Mouse (Mus musculus) lung, postnatal 0 days (tissue): Measurements from ENCODE around the gene Thrap3. TPM values are rescaled to one million over a fixed set of nuclear protein-coding genes. Genes with fewer than 3 reads are reported as not detected.

Source experiments
- ATAC-seq: fragments of 200-750 bp; cut with Nextera tagmentation; 2 replicates; pipeline ENCODE4 v1.8.0; 2017; ENCODE audit warnings: moderate library complexity
- DNase-seq: peaks from one replicate; pipeline ENCODE4 v3.0.0-alpha.2; 2016; ENCODE audit warnings: low spot score
- H3K27ac ChIP-seq: fragments of 300-500 bp; sonication (generic); 2 replicates; pipeline ENCODE4 v1.5.1; 2014; ENCODE audit warnings: antibody characterized with exemption, mild to moderate bottlenecking, low read length, mixed read lengths
- H3K27me3 ChIP-seq: fragments of 300-500 bp; sonication (generic); replicated peaks from 2 replicates; pipeline ENCODE4 v1.6.1; 2014; ENCODE audit warnings: low read length, mixed read lengths; ENCODE audit not compliant: insufficient read depth
- H3K36me3 ChIP-seq: fragments of 300-500 bp; sonication (generic); 2 replicates; pipeline ENCODE4 v1.6.1; 2014; ENCODE audit warnings: low read length, mixed read lengths; ENCODE audit not compliant: insufficient read depth
- H3K4me1 ChIP-seq: fragments of 300-500 bp; sonication (generic); 2 replicates; pipeline ENCODE4 v1.6.1; 2014; ENCODE audit warnings: antibody characterized with exemption, low read depth, low read length, mixed read lengths; ENCODE audit not compliant: insufficient read depth
- H3K4me2 ChIP-seq: fragments of 300-500 bp; sonication (generic); replicated peaks from 2 replicates; pipeline ENCODE4 v1.6.1; 2014; ENCODE audit warnings: low read depth, mild to moderate bottlenecking, low read length, moderate library complexity, mixed read lengths
- H3K4me3 ChIP-seq: fragments of 300-500 bp; sonication (generic); 2 replicates; pipeline ENCODE4 v1.5.1; 2014; ENCODE audit warnings: low read depth, low read length
- H3K9ac ChIP-seq: fragments of 300-500 bp; sonication (generic); replicated peaks from 2 replicates; pipeline ENCODE4 v1.6.1; 2014; ENCODE audit warnings: low read depth, mild to moderate bottlenecking
- H3K9me3 ChIP-seq: fragments of 300-500 bp; sonication (generic); 2 replicates; pipeline ENCODE4 v1.6.1; 2016; ENCODE audit warnings: low read length, mixed read lengths
- CTCF ChIP-seq: IDR thresholded peaks from 2 replicates; pipeline ENCODE4 v1.5.1; 2016; ENCODE audit warnings: antibody characterized with exemption, mild to moderate bottlenecking
- EP300 ChIP-seq: IDR thresholded peaks from 2 replicates; pipeline ENCODE4 v1.6.1; 2016; ENCODE audit warnings: antibody characterized with exemption, mild to moderate bottlenecking, control low read depth
- WGBS: fragments of 180-500 bp; shearing (Covaris S2); extraction: QIAGEN DNeasy Blood & Tissue Kit; methylation state at CpG from one replicate; pipeline ENCODE4 v1.1.7; 2014; 5-methylcytosine and 5-hydroxymethylcytosine counted together
- polyA plus RNA-seq: library from polyadenylated mRNA; unstranded; fragments of >200 nt; fragmentation: Nextera tagmentation; extraction: Ambion mirVana; gene quantifications from 2 replicates; pipeline ENCODE4 v1.2.1, GENCODE M21; 2015

Gene Thrap3
- polyA plus RNA-seq, 1 experiment from 2014 or later, result 98.6 TPM

DNA sequence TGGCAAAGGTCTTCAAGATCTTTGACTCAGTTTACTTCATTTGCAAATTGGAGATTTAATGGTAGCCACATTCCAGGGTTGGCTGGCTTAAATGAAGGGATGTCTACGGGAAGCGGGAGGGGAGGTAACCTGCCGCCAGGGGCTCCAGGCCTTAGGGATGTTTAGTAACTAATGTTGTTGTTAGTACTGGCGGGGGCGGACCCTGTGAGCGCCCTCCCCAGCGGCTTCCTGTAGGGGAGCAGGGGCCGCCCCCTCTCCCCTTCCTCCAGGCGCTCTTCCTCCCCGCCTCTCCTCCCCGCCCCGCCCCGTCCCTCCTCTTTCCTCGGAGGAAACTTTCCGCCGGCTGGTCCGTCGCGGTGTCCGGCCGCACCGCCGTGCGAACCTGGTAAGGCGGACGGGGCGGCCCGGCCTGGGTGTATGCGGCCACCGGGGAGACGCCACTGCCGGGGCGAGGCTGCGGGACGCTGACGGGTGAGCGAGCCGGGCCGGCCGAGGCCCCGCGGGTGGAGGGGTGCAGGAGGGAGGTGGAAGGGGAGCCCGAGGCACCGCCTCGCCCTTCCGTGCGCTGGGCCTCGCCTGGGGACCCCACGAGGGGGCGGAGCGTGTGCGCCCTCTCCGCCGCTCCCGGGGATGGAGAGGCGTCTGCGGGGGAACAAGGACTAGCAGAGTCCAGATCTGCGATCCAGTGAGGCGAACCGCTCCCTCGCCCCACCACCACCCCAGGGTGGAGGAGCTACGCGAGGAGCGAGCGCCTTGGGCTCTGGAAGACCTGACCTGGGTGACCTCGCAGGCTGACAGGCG lies 54.2 kb downstream of the Thrap3 start:
- Histone ChIP-seq H3K4me3 (peak overlapping the region; percentile 57), H3K9ac (peak overlapping the region; percentile 67), H3K27me3 (no peaks in the 10 kb centered on the region), H3K4me1 (peaks cover 22% of the 10 kb centered on the region; the same call in 1 of the 2 replicates), H3K27ac (peak overlapping the region; percentile 93), H3K36me3 (0 out of 2 replicates have a peak, but pooled peaks cover 6% of the 10 kb centered on the region), H3K9me3 (no peaks in the 10 kb centered on the region), H3K4me2 (peak overlapping the region; percentile 78)
- WGBS, result 2% methylated on average over 33 of the region's 67 CpGs
- TF ChIP-seq CTCF (peak; percentile 48), EP300 (peak; percentile 70)
- peak; percentile 81 for ATAC-seq
- peak; percentile 96 for DNase-seq

DNA sequence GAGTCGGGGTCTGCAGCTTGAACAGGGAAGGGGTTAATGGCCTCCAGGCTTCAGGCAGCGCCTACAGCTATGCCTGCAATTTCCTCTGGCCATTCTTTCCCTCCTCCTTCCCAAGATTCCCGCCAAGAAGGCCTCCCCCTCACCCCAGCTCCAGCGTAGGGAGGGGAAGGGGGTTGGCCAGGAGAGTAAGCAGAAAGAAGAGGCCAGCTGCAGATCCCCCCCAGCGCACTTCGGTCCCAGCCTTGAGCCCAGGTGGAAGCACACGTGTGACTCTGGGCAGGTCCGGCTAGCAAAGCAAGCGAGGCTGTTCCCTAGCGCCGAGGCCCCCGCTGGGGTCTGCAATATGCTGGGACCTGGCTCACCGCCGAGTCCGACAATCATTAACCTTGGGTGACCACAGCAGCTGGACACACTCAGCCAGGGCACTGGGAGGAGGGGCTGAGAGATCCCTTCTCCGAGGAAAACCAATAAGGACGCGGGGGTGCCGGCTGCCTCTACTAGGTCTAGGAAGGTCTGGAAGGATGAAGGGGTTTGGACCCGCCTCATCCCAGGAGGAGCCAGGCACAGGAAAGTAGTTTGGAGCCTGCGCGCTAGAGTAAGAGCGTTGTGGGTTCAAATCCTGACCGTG lies 54.9 kb downstream of the Thrap3 start, which contains the start of gene Eva1b:
TSS of gene Eva1b (plus strand) at position 212 of the 628 bp plus-strand sequence.
- TF ChIP-seq CTCF (no peak), EP300 (no peak)
- peak within 1 kb of the TSS; percentile 67 for H3K9ac ChIP-seq
- 0 out of 2 replicates have a peak, but pooled peaks cover 3% of the 10 kb centered on the region for H3K36me3 ChIP-seq
- peak; percentile 79 for ATAC-seq
- H3K4me1 ChIP-seq, result peaks cover 22% of the 10 kb centered on the region; the same call in 1 of the 2 replicates
- peak within 1 kb of the TSS; percentile 57 for H3K4me3 ChIP-seq
- no peaks in the 10 kb centered on the region for H3K27me3 ChIP-seq
- H3K27ac ChIP-seq, result peak within 1 kb of the TSS; percentile 93
- 6% methylated on average over 23 of the region's 24 CpGs for WGBS
- peak; percentile 94 for DNase-seq
- peak within 1 kb of the TSS; percentile 78 for H3K4me2 ChIP-seq
- no peaks in the 10 kb centered on the region for H3K9me3 ChIP-seq

DNA sequence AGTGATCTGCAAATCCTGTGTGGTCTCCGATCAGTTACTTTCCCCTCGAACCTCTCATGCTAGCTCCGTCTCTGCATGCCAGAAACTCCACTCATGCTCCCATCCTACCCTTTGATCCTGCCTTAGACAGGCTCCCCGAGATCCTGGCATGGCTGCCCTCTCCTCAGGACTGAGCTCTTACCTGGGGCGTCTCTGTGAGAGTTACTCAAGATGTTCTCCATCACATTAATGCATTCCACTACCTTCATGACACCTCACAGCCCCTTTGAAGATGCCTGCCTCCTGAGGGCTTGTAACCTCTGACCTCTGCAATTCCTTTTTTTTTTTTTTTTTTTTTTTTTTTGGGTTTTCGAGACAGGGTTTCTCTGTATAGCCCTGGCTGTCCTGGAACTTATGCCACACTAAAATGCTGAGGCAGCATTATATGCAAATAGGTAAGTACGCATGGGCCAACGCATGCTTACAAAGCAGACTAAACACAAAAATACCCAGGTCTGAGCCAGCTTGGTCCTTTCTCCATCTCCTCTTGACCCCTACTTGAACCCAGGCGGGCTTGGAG lies 55.5 kb downstream of the Thrap3 start:
- TF ChIP-seq EP300 (no peak), CTCF (no peak)
- WGBS, result 32% methylated on average over 9 of the region's 9 CpGs
- H3K36me3 ChIP-seq, result 0 out of 2 replicates have a peak, but pooled peaks cover 3% of the 10 kb centered on the region
- ATAC-seq (no peak), DNase-seq (no peak)
- peak overlapping the region; percentile 78 for H3K4me2 ChIP-seq
- H3K4me3 ChIP-seq, result no peak overlapping the region
- no peaks in the 10 kb centered on the region for H3K9me3 ChIP-seq
- no peak overlapping the region for H3K9ac ChIP-seq
- H3K27ac ChIP-seq, result peak overlapping the region; percentile 93
- H3K27me3 ChIP-seq, result no peaks in the 10 kb centered on the region
- H3K4me1 ChIP-seq, result peaks cover 22% of the 10 kb centered on the region; the same call in 1 of the 2 replicates

DNA sequence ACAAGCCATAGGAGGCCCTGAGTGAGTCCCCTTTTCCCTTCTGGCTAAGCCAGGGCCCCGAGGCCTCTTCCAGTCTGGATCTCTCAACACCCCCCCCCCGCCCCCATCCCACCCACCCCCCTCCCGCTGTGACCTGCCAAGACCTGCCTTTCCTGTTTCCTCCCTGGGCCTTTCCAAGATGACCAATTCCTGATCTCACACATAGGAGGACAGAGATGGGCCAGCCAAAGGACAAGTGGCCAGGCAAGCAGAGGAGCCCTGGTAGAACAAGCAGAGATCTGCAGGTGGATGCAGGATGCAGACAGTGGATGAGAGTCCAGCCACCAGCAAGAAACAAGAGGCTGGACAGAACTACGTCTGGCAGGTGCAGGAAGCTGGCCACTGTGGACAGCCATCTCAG lies 57.2 kb downstream of the Thrap3 start:
- H3K36me3 ChIP-seq, result no peaks in the 10 kb centered on the region
- no peaks in the 10 kb centered on the region for H3K9me3 ChIP-seq
- DNase-seq, result no peak
- no peak overlapping the region for H3K4me2 ChIP-seq
- TF ChIP-seq CTCF (no peak), EP300 (no peak)
- H3K4me1 ChIP-seq, result peaks cover 15% of the 10 kb centered on the region
- no peak overlapping the region for H3K27ac ChIP-seq
- H3K27me3 ChIP-seq, result no peaks in the 10 kb centered on the region
- WGBS, result 34% methylated on average over 4 of the region's 4 CpGs
- no peak overlapping the region for H3K4me3 ChIP-seq
- ATAC-seq, result no peak
- no peak overlapping the region for H3K9ac ChIP-seq

DNA sequence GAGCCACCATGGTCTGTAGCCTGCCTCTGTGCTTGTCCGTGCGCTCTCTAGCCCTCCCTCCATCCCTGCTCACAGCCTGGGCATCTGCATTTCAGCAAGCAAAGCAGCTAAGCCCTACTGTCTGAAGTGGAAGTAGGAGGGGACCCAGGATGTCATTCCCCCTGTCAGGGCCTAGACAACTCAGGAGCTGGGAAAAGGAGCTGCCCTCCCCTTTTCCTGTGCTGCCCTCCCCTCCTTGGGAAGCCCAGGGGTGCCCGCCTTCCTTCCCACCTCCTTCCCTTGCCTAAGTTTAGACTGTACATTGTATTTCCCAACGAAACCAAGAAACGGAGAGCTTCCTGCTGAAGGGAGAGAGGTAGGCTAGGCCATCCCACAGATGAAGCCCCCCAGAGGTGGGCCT lies 61.5 kb downstream of the Thrap3 start:
- DNase-seq (peak; percentile 15), ATAC-seq (peak; percentile 37)
- Histone ChIP-seq H3K9me3 (no peaks in the 10 kb centered on the region), H3K4me1 (peaks cover 4% of the 10 kb centered on the region; the same call in 1 of the 2 replicates), H3K27ac (no peak overlapping the region), H3K27me3 (no peaks in the 10 kb centered on the region), H3K4me2 (no peak overlapping the region), H3K9ac (no peak overlapping the region), H3K36me3 (peaks cover 23% of the 10 kb centered on the region; the same call in 1 of the 2 replicates), H3K4me3 (no peak overlapping the region)
- TF ChIP-seq CTCF (no peak), EP300 (no peak)
- WGBS, result 57% methylated on average over 5 of the region's 5 CpGs

DNA sequence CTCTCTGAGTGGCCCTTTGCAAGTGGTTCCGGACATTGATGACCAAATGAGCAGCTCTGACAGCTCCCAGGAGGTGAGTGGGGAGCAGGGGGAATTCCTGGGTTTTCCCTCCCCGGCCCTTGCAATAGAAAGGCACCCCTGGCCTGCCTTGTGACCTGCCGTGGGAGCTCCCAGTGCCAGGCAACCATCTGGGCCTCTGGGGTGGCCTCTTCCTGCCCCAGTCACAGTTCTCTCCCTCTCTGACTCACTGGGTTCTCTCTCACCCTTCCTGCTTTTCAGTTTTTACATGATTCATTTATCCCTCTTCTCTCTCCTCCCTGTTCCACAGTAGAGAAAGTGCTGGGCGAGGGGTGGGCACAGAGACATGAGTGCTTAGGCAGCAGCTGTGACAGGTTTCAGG lies 64.8 kb downstream of the Thrap3 start:
- Histone ChIP-seq H3K9ac (no peak overlapping the region), H3K4me2 (no peak overlapping the region), H3K9me3 (no peaks in the 10 kb centered on the region), H3K4me3 (no peak overlapping the region), H3K27me3 (no peaks in the 10 kb centered on the region), H3K27ac (no peak overlapping the region), H3K4me1 (peaks cover 14% of the 10 kb centered on the region), H3K36me3 (peaks cover 23% of the 10 kb centered on the region; the same call in 1 of the 2 replicates)
- no peak for ATAC-seq
- no peak for DNase-seq
- TF ChIP-seq CTCF (no peak), EP300 (no peak)
- WGBS, result 84% methylated on average over 4 of the region's 4 CpGs
